Mouse (Mus musculus): Measurements from ENCODE around the gene Itm2c. TPM values are rescaled to one million over a fixed set of nuclear protein-coding genes. Genes with fewer than 3 reads are reported as not detected.

Itm2c gene
- polyA plus RNA-seq, 1 experiment from 2014 or later = 107 TPM

DNA sequence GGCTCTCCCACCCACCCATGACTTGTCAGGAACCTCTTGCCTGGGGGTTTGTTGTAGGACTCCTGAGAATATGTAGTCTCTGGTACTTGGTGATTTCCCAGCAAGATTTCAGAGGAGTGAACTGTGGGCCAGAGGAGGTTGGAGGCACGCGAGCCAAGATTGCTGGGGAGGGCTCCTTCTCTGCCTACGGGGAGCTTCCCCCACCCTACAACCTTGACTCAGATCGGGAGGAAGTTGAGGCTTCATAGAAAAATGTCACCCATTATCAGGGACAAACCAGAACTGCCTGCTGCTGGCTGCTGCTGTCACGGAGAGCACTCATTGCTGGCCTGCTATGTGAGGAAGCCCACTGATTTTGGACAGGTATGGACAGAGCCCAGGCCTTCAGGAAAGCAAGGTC lies 63.2 kb downstream of the Itm2c start:
- H3K36me3 ChIP-seq (ENCODE audit: insufficient read depth) = no peaks in the 10 kb centered on the region
- ATAC-seq (ENCODE audit: insufficient read depth) = no peak
- WGBS = 55% methylated on average over 5 of the region's 5 CpGs
- no peaks in the 10 kb centered on the region for H3K9me3 ChIP-seq (ENCODE audit: low read depth, low read length)
- no peak overlapping the region for H3K9ac ChIP-seq
- no peaks in the 10 kb centered on the region for H3K4me1 ChIP-seq (ENCODE audit: insufficient read depth)
- no peaks in the 10 kb centered on the region for H3K27me3 ChIP-seq (ENCODE audit: insufficient read depth, low read length)
- H3K27ac ChIP-seq (ENCODE audit: low read depth) = no peak overlapping the region
- TF ChIP-seq CTCF (IDR thresholded peaks at IDR 0.05; ENCODE audit: low read depth) = no peak
- no peak overlapping the region for H3K4me2 ChIP-seq
- DNase-seq = no peak
- H3K4me3 ChIP-seq (ENCODE audit: low read depth, low read length) = no peak overlapping the region

DNA sequence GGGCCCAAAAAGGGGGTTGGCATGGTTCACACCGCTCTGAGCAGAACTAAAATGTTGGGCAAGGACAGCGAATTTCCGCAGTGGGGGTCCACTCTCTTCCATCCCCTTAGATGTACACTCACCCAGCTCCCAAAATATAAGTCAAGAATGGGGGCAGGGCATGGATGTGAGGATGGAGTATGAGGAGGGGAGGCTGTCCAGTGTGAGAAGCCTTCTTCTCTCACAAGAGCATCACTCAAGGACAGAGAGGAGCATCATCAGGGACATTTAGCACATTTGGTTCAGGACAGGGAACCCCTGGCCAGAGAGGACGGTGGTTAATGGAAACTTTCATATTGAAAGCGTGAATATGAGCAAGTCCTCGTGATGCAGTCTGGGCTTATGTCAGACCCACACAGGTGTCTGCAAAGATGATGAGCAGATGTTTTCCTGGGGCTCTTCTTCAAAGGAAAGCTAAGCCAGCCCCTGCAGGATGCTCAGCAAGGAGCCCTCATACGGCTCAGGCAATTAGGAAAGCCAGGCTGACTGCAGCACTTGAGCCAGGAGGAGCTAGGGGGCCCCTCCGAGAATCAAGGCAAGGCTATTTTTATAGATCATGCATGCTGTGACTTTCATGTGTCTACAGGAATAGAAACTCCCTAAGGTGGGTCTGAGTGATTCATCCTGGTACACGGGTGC lies 64.0 kb downstream of the Itm2c start:
- WGBS = 50% methylated on average over 9 of the region's 9 CpGs
- Histone ChIP-seq H3K4me3 (ENCODE audit: low read depth, low read length) (no peak overlapping the region), H3K27ac (ENCODE audit: low read depth) (no peak overlapping the region), H3K9me3 (ENCODE audit: low read depth, low read length) (no peaks in the 10 kb centered on the region), H3K9ac (no peak overlapping the region), H3K27me3 (ENCODE audit: insufficient read depth, low read length) (no peaks in the 10 kb centered on the region), H3K36me3 (ENCODE audit: insufficient read depth) (no peaks in the 10 kb centered on the region), H3K4me2 (no peak overlapping the region), H3K4me1 (ENCODE audit: insufficient read depth) (no peaks in the 10 kb centered on the region)
- DNase-seq = no peak
- ATAC-seq (ENCODE audit: insufficient read depth) = no peak
- no peak for TF ChIP-seq CTCF (IDR thresholded peaks at IDR 0.05; ENCODE audit: low read depth)

Other genes with a start within 250 kb of the Itm2c start
- gene Sp100, start 244.3 kb upstream of the Itm2c start, polyA plus RNA-seq (2014; fragmentation: Nextera tagmentation; extraction: Ambion mirVana) = 1.4 TPM in 2 replicates
- gene A630001G21Rik, start 115.6 kb upstream of the Itm2c start, polyA plus RNA-seq (2014; fragmentation: Nextera tagmentation; extraction: Ambion mirVana) = 1.4 and 1.8 TPM in 2 replicates
- 47.0 and 49.3 TPM in 2 replicates for gene Cab39, start 100.8 kb upstream of the Itm2c start, polyA plus RNA-seq (2014; fragmentation: Nextera tagmentation; extraction: Ambion mirVana)
- not detected in 2 replicates for gene 4933407L21Rik, start 34.2 kb downstream of the Itm2c start, polyA plus RNA-seq (2014; fragmentation: Nextera tagmentation; extraction: Ambion mirVana)
- not detected in 2 replicates for gene Gpr55, start 66.7 kb downstream of the Itm2c start, polyA plus RNA-seq (2014; fragmentation: Nextera tagmentation; extraction: Ambion mirVana)
- not detected in 2 replicates for gene Spata3, start 122.5 kb downstream of the Itm2c start, polyA plus RNA-seq (2014; fragmentation: Nextera tagmentation; extraction: Ambion mirVana)
- gene 2810459M11Rik, start 151.6 kb downstream of the Itm2c start, polyA plus RNA-seq (2014; fragmentation: Nextera tagmentation; extraction: Ambion mirVana) = 1.3 and 2.0 TPM in 2 replicates
- 196 and 200 TPM in 2 replicates for gene Psmd1, start 170.1 kb downstream of the Itm2c start, polyA plus RNA-seq (2014; fragmentation: Nextera tagmentation; extraction: Ambion mirVana)
- gene Htr2b, start 217.7 kb downstream of the Itm2c start, polyA plus RNA-seq (2014; fragmentation: Nextera tagmentation; extraction: Ambion mirVana) = 0.31 and 0.63 TPM in 2 replicates
- gene Gm21972, start 239.4 kb downstream of the Itm2c start, polyA plus RNA-seq (2014; fragmentation: Nextera tagmentation; extraction: Ambion mirVana) = not detected in 2 replicates